Mouse (Mus musculus) cortical plate, adult 2 months (tissue): ENCODE measurements around the gene Tfpt. TPM values are rescaled to one million over a fixed set of nuclear protein-coding genes. Genes with fewer than 3 reads are reported as not detected.

ENCODE experiments used
- H3K27ac ChIP-seq: fragments of 200-500 bp; 2 replicates; pipeline ENCODE4 v1.5.1; 2012; ENCODE audit warnings: low read length, control low read depth, inconsistent platforms; ENCODE audit not compliant: insufficient read depth
- H3K4me1 ChIP-seq: fragments of 200-500 bp; 2 replicates; pipeline ENCODE4 v1.6.1; 2011; ENCODE audit warnings: low read length; ENCODE audit not compliant: control insufficient read depth, insufficient read depth
- H3K4me3 ChIP-seq: fragments of 200-500 bp; 2 replicates; pipeline ENCODE4 v1.5.1; 2011; ENCODE audit warnings: mild to moderate bottlenecking, low read length, control low read depth; ENCODE audit not compliant: insufficient read depth
- CTCF ChIP-seq: fragments of 200-500 bp; IDR thresholded peaks from 2 replicates; pipeline ENCODE4 v1.5.1; 2011; ENCODE audit warnings: mild to moderate bottlenecking, control low read depth, low read length; ENCODE audit not compliant: insufficient read depth; ENCODE audit errors: extremely low read depth
- POLR2A ChIP-seq: fragments of 200-500 bp; IDR thresholded peaks from 2 replicates; pipeline ENCODE4 v1.6.1; 2011; ENCODE audit warnings: mild to moderate bottlenecking, low read length, control low read depth; ENCODE audit not compliant: insufficient read depth; ENCODE audit errors: extremely low read depth
- polyA plus RNA-seq: library from polyadenylated mRNA; depleted of rRNA; stranded (reverse); fragments of >200 nt; gene quantifications from 2 replicates; pipeline ENCODE4 v1.2.3, GENCODE M21; 2012; rRNA removed

Gene Tfpt
- polyA plus RNA-seq: 38.5 and 39.3 TPM in 2 replicates

DNA sequence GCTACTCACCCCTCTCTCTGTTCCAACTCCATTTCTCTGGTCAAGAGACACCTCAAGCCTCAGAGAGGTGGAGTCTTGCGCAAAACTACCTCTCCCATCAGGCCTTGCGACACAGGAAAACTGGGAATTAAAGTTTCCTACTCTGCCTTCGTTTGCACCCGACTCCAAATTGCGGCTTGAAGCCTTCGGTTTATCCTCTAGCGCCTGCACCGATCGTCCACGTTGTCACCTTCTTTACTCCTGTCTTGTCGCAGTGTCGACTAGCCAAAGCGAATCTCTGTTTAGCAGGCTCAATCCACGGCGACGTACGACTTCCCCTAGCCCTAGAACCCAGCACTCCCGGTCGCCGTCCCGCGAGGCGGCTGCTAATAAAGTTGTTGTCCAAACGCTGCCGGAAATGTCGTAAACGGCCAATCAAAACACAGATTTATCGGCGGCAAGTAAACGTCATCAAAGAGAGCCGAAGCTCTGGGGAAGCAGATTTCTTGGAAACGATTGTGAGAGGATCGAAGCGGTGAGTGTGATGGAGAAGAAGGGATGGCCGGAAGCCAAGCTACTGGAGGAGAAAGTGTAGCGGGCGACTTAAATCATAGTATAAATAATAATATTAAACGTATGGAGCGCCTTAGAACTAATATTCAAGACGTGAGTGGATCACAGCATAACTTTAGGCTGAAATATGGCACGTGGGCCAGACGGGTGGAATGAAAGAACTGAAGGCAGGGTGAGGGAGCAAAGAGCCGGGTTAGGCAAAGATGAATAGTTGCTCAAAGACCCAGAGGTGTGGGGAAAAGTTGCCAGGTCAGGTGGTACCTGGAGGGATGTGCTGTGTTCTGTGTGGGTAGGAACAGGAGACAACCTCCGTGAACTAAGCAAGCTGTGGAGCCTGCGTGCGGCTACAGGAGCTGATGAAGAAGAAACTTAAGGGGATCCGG, at the start of gene Tfpt, which contains the start of gene Prpf31:
Gene Tfpt (minus strand): TSS at position 387 of the 935 bp plus-strand sequence.
Gene Prpf31 (plus strand): TSS at position 443 of the 935 bp plus-strand sequence.
- TF ChIP-seq CTCF: no peak
- TF ChIP-seq POLR2A: peak; percentile 42; the same call in 1 of the 2 replicates
- peak within 1 kb of the TSS; percentile 67 for H3K27ac ChIP-seq
- peak within 1 kb of the TSS; percentile 81 for H3K4me3 ChIP-seq
- H3K4me1 ChIP-seq: peaks cover 3% of the 10 kb centered on the region

DNA sequence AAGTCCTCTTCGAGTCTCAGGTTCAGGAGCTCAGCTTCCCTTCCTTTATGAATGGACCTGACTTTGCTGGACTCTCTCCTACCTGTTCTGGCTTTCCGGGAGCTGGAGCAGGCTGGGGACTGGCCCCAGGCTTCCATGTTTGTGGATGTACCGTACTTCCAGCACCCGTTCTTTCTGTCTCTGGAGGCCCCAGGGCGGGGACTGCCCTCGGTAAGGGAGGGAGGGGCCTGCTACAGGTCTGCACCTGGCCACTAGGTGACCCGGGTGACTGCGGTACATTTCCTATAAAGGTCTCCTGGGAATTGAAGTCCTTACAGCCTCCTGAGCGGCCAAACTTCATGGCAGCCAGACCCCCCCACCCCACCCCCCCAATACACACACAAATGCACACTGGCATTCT, 47.6 kb upstream of the Tfpt start, which contains the start of gene Tmc4:
Gene Tmc4 (minus strand): TSS at position 212 of the 400 bp plus-strand sequence.
- TF ChIP-seq CTCF: no peak

DNA sequence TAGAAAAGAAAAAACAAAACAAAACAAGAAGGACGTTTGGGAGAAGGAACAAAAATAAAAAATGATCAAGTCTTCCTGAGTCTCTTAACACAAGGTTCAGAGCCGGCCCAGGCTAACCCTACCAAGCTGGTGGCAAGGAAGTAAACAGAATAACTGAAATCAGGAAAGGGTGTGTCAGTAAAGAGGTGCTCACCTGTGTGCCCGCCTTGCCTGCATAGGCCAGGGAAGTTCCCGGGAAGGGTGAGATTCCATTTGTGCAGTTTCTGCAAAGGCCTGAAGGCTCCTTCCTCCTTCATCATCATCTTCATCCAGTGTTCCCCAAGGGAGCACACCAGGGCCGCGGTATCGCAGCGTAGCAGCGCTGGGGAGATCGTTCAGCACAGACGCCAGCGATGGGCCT, 46.6 kb upstream of the Tfpt start:
- TF ChIP-seq POLR2A (no peak), CTCF (no peak)
- no peak overlapping the region for H3K27ac ChIP-seq
- no peaks in the 10 kb centered on the region for H3K4me1 ChIP-seq
- H3K4me3 ChIP-seq: no peak overlapping the region

More for the DNA sequence above, 47.6 kb upstream of the Tfpt start, which contains the start of gene Tmc4:
- Histone ChIP-seq H3K27ac (no peak within 1 kb of the TSS), H3K4me1 (no peaks in the 10 kb centered on the region), H3K4me3 (no peak within 1 kb of the TSS)

DNA sequence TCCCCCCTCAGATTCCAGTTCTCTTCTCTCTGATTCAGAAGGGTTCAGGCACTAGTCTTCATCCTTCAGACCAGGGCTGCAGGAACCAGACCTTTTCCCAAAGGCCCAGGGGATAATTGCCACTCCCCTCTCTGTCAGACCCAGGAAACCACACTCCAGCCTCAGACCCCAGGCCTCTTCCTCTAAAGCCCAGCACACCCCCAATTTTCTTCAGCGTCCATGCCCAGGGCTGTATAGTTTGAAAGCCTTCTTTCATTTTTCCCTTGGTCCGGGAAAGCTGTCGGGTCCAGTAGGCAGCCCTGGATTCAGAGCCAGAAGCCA, 45.5 kb upstream of the Tfpt start:
- no peak overlapping the region for H3K4me3 ChIP-seq
- no peak overlapping the region for H3K27ac ChIP-seq
- H3K4me1 ChIP-seq: no peaks in the 10 kb centered on the region
- TF ChIP-seq CTCF (no peak), POLR2A (no peak)

DNA sequence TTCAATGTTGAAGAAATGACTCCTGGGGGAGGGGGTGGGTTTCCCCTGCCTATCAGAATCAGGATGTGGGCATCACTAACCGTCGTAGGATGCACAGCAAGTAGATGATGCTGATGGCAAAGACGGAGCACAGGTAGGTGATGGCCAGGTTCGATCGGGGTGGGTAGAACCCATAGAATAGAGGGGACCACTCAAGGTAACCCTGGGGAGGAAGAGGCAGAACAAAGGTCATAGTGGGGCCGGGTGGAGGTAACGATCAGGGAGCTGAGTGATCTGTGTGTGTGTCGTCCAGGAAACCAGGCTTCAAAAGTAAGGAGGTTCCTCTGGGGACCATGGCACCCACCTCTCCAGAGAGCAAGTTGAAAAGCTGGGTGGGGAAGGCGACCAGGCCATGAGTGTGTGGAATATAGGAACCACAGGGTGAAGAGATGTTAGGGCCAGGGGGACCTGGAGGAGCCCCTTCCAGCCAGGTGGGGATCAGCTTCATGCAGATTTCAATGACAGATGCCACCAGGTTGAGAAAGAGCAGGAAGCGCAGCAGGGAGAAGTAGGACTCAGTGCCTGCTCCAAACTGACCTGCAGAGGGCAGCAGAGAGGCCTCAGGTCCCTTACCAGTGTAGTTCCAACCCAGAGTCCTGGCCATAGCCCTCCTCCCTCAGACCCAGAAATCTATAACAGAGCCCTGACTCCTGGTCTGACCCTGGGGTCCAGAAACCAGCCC, 44.9 kb upstream of the Tfpt start:
- no peaks in the 10 kb centered on the region for H3K4me1 ChIP-seq
- TF ChIP-seq POLR2A (no peak), CTCF (peak; percentile 86)
- no peak overlapping the region for H3K27ac ChIP-seq
- no peak overlapping the region for H3K4me3 ChIP-seq

DNA sequence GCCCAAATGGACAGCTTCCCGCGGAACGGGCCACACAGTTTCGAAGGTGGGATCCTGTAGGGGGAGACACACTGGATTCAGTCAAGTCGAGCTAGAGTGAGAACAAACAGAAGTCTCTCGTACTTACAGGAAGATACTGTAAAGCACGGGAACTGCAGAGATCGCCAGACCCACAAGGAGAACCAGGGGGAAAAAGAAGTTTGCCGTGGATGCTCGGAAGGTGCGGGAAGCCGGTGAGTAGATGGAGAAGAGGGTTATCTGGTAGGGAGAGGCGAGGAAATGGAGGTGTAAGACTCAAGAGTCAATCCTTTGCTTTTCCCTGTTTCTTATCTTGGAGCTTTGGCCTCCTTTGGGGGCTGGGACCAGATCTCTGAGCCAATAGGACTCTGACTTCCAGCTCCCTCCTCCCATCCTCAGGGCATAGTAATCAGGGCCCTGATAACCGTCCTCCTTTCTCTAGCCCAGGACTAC, 37.2 kb upstream of the Tfpt start:
- Histone ChIP-seq H3K4me1 (peaks cover 2% of the 10 kb centered on the region; the same call in 1 of the 2 replicates), H3K27ac (no peak overlapping the region), H3K4me3 (no peak overlapping the region)
- no peak for TF ChIP-seq POLR2A
- TF ChIP-seq CTCF: no peak

DNA sequence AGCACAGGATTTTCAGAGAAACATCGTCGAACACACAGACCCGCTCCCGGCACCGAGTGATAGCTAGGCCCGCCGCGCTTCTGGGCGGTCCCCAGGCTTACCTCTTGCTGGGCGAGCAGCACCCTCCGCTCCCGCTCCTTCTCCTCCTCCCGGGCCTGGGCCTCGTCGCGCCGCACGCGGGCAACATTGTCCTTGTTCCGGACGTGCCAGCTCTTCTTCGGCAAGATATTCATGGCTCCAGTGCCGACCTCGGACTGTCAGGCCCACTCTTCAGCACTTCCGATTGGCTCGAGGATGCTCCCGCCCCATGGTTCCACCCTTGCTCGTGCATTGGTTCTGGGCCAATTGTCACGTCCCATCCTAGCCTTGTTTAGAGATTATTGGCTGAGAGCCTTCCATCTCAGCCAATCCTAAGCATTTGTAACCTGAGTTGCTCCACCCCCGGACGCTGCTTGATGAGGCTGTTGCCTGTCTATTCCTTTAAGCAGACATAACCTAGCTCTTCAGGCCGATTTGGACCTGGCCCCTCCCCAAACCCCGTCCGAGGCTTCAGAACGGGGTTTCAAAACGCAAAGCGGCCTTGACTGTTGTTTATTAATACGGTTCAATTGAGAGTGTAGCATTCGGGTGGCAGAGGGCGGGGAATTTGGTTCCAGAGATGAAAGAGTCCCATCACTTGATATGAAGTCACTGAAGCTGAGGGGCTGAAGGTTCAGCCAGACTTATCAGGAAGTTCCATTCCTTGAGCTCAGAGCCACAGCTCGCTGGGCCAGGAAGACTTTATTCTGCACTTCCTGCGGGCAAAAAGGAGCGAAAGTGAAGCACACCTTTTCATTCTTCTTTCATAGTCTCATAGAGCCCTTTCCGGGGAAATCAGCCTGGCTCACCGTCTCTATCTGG, 35.7 kb upstream of the Tfpt start, which contains the start of gene Leng1:
Gene Leng1 (minus strand): TSS at position 626 of the 900 bp plus-strand sequence.
- Histone ChIP-seq H3K4me3 (peak within 1 kb of the TSS; percentile 59), H3K27ac (peak within 1 kb of the TSS; percentile 29; the same call in 1 of the 2 replicates), H3K4me1 (peaks cover 2% of the 10 kb centered on the region; the same call in 1 of the 2 replicates)
- TF ChIP-seq CTCF (no peak), POLR2A (peak; percentile 82)

DNA sequence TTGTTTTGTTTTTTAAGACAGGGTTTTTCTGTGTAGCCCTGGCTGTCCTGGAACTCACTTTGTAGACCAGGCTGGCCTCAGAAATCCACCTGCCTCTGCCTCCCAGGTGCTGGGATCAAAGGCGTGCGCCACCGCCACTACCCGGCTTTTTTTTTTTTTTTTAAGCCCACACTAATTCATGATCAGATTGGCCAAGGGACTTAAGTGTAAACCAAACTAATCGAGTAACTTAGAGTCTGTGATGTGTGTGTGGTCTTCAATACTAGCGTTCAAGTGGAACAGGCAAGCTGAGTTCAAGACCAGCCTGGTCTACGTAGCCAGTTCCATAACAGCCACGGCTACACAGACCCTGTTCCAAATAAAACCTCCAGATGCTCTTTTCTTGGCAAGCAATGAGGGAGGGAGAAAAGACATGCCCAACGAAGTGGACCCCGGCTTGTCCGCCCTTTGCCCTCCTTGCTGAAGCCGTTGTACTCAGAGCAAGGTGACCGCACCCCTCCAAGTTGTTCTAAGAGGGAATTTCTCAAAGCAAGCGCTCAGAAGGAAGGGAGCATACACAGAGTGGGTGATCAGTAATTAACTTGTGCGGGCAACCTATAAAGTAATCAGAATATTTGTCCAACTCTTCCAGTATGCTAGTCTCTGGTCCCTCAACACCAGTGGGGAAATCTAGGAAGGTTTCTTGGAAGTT, 34.9 kb upstream of the Tfpt start:
- H3K27ac ChIP-seq: no peak overlapping the region
- no peak for TF ChIP-seq CTCF
- TF ChIP-seq POLR2A: no peak
- peaks cover 2% of the 10 kb centered on the region; the same call in 1 of the 2 replicates for H3K4me1 ChIP-seq
- H3K4me3 ChIP-seq: peak overlapping the region; percentile 59

DNA sequence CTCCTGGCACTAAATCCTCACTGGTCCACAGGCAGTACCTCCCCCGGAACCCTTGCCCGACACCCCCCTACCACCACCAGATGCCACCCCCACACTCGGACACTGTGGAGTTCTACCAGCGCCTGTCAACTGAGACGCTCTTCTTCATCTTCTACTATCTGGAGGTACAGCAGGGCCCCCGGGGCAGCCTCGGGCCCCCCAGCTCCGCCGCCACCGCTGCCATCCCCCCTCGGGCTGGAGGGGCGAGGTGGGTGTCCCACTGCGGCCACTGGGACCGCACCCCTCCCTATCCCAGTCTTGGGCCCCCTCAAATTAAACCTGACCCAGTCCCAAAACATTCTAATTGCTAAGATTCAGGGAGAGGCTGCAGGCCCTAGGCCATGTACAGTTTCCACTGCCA, 28.8 kb upstream of the Tfpt start:
- no peak overlapping the region for H3K4me3 ChIP-seq
- H3K27ac ChIP-seq: no peak overlapping the region
- no peaks in the 10 kb centered on the region for H3K4me1 ChIP-seq
- TF ChIP-seq POLR2A (no peak), CTCF (no peak)
